ENCODE assay signal across 8 mouse cellular contexts in genomic region chr7:121975031-121975430, GRCm38 (mm10). TPM values are rescaled to one million over a fixed set of nuclear protein-coding genes. Genes with fewer than 3 reads are reported as not detected.
DNase-seq lines count a peak whose midpoint lies in the region; TF ChIP-seq lines count a peak whose summit lies in the region.

No protein-coding gene starts in this region.

- peak; percentile 12 for DNase-seq in gastrocnemius, adult 18-20 months (ENCODE audit: low spot score)
- DNase-seq in gastrocnemius, adult 8-10 months (ENCODE audit: low spot score in 2 of 2), result no peak
- DNase-seq in testis, postnatal 14 days (ENCODE audit: low spot score), result no peak
- DNase-seq in cerebellum, postnatal 14 days, result peak; percentile 79 to 88
- DNase-seq in kidney, adult 8-10 months, result peak; percentile 32 to 66
- peak; percentile 35 to 67 for DNase-seq in lung, postnatal 4 days
- peak; percentile 70 for DNase-seq in splenic B cell, adult 2 months (ENCODE audit: low read depth, low spot score)

- H3K27me3 ChIP-seq in testis, adult 2 months (ENCODE audit: control insufficient read depth, insufficient read depth, low read length), result no peaks in the 10 kb centered on the region
- no peaks in the 10 kb centered on the region for H3K27me3 ChIP-seq in splenic B cell, adult 2 months (ENCODE audit: control insufficient read depth, insufficient read depth, low read length, poor library complexity, severe bottlenecking)

- peaks cover 4% of the 10 kb centered on the region for H3K36me3 ChIP-seq in testis, adult 2 months (ENCODE audit: control insufficient read depth, insufficient read depth, low read length)
- H3K36me3 ChIP-seq in splenic B cell, adult 2 months (ENCODE audit: control insufficient read depth, insufficient read depth, low read length, poor library complexity, severe bottlenecking), result no peaks in the 10 kb centered on the region; the same call in 1 of the 2 replicates

- no peak overlapping the region for H3K4me3 ChIP-seq in testis, adult 2 months (ENCODE audit: control insufficient read depth, low read depth, low read length)

- TF ChIP-seq POLR2A in testis, adult 2 months (IDR thresholded peaks at IDR 0.05; ENCODE audit: control insufficient read depth, low read depth, low read length), result no peak

- no peaks in the 10 kb centered on the region for H3K4me1 ChIP-seq in testis, adult 2 months (ENCODE audit: control insufficient read depth, insufficient read depth, low read length)

- TF ChIP-seq CTCF in testis, adult 2 months (IDR thresholded peaks at IDR 0.05; ENCODE audit: control insufficient read depth, insufficient read depth, insufficient replicate concordance, low read depth, low read length), result peak; percentile 38; the same call in 1 of the 2 replicates

- no peak overlapping the region for H3K27ac ChIP-seq in testis, adult 2 months (ENCODE audit: control insufficient read depth, insufficient read depth, low read depth, low read length)

RNA-seq across cellular contexts. Expression of gene Cog7, which starts 6.5 kb away (rescaled TPM):
- 10 to 100 TPM; 11.6 TPM for total RNA-seq in gastrocnemius, adult 18-20 months (2021)
- total RNA-seq in gastrocnemius, adult 8-10 months (2022), result 10 to 100 TPM; 11.1 to 11.9 (median 11.6) TPM
- polyA plus RNA-seq in testis, adult 2 months (2012; rRNA removed), result 37.9 and 45.1 TPM in 2 replicates

RNA-seq across cellular contexts. Expression of gene Gga2, which starts 46.0 kb away (rescaled TPM):
- 10 to 100 TPM; 11.8 to 14.8 TPM for total RNA-seq in gastrocnemius, adult 18-20 months (2021)
- 10 to 100 TPM; 13.3 to 17.0 (median 15.2) TPM for total RNA-seq in gastrocnemius, adult 8-10 months (2022)
- 4.8 and 7.9 TPM in 2 replicates for polyA plus RNA-seq in testis, adult 2 months (2012; rRNA removed)

Comparison
In these comparisons a context has a peak if more than half of its experiments do, and no peak if none do; other contexts are left out.
1. DNase-seq: peak in gastrocnemius, adult 18-20 months (single experiment), cerebellum, postnatal 14 days (2 of 2), kidney, adult 8-10 months (2 of 2), lung, postnatal 4 days (2 of 2) and splenic B cell, adult 2 months (single experiment); none in gastrocnemius, adult 8-10 months (0 of 2) and testis, postnatal 14 days (single experiment).